Mouse (Mus musculus): ENCODE measurements at regions not wholly inside any gene's neighbourhood (a gene's known extent, or its start where the extent isn't known, plus 50 kb on each side); places are given as distances from the start of the nearest gene placed in this dataset.

DNA sequence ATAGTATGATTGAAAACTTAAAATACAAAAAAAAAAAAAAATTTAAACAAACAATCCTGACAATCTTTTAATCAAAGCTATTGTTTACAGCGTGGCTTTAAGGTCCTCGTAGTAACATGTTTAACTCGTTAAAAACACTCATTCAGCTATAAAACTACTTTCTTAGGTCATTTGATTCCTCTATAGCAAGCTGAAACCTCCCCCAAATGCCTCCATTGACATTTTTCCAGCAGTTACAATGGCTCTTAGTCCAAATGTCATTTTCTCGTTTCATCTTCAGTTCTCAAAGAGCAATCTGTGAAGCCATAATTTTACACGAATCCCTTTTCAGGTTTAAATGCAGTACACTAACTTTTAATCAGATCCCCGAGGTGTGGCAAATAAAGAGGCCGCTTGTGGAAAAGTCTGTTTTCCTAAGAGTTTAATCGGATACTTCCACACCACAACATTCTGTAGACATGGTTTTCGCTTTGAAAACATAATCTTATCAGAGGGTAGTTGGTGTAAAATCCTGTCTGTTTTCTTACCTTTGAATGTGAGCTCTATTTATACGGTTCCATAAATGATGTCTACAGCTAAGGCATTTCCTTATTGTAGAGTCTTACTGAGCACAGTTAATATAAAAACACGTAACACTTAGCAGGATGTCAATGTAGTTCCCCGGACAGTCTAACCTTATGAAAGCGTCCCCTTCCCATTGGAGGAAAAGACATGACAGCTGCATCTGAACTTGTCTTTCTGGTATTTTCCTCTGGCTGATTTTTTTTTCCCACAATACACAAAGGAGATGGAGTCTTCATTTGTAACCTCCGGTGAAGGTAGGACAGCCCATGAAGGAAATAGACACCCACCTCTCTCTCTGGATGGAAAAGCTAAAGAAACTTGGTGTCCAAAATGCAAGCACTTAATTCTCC lies 69.6 kb upstream of the BC052040 start:
- DNase-seq (ENCODE audit: inconsistent ontology term): no peak

DNA sequence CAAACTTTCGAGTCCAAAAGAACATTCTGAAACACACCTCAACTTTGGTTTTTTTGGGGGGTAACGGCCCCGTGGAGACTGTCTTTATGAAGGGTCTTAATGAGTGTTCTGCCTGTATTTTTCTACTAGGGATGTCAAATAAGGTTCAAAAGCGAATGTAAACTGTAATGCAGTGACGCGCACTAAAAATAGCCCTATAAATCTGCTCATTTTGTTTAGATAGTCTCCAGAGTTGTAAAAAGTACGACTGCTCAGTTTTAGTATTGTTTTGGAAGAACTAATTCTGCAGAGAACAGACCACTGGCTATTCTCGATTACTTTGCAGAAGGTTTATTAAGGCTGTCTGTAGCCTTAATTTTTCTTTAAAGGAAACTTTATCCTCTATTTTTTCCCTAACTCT lies 68.6 kb upstream of the BC052040 start:
- DNase-seq (ENCODE audit: inconsistent ontology term): no peak

DNA sequence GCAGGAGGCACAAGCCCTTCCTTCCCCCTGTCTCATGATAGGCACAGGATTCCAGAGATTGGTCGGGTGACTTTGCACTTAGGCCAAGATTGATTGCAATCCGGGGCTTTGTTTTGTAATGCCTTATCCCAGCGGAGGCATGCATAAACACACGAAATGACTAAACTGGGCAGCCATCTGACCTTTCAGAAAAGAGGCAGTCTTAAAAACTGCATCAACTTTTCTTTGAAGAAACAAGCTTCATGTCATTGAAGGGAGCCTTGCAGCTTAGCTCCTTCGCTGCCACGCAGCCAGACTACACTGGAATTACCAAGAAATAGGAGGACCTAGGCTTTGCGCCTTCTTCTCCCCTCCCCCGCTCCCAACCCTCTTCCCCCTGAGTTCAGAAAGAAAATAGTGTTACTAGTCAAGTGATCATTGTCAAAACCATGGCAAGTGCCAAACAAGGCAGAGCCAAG lies 67.7 kb upstream of the BC052040 start:
- DNase-seq (ENCODE audit: inconsistent ontology term): no peak

DNA sequence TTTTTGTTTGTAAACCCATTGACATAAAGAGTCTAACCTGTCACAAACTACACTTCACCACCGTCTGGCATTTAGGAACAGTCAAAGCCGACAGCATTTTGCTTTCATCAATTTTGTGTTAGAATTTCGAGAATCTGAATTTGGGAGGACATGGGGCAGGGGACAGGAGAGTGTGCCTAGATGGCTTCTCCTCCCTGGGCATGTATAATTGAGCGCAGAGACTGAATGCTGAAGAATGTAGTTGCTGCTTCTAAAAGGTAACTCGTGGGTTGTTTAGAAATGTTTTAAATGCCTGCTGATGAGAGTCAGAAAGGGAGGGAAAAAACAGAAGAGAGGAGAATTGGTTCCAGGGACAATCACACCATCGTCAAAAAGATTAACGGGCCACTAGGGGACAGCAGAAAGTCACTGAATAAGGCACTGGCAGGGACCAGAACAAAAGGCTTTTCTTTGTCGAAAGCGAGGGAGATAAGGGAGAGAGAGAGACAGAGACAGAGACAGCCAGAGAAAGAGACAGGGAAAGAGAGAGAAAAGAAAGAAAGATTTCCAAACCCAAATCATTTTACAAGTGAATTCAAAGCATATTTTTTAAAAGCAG lies 66.6 kb upstream of the BC052040 start:
- DNase-seq (ENCODE audit: inconsistent ontology term): peak; percentile 39

DNA sequence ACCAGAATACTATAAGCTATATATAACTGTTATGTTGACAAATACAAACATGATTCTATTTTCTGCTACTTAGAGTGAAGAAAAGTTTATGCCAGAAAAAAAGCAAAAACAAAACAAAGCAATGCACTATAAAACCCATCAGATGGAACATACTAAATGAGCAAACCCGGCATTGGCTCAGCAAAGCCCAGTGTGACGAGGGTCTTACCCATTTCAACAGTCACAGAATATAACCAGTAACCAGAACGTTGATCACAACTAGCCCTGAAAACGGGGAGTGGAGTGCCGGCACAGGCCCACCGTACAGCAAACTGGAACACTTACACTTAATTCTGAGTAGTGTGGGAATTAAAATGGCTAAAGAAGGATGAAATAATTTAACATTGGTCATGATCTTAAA lies 66.0 kb upstream of the BC052040 start:
- DNase-seq (ENCODE audit: inconsistent ontology term): no peak

DNA sequence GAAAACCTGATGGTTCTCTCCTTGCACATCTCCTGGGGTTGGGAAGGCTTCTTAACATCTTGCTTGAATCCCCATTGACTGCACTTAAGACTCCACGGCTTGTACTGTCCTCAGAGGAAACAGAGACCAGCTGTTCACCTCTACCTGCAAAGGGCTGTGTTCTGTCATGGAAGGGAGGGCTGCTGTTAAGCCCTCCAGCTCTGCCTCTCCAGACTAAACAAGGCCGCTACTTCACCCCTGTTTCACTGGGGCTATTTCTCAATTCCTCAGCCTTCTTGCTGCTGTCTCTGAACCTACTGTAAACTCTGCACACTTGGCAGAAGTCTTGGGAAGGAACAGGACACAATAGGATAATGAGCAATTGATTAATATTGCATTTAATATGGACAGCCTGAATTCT lies 64.7 kb upstream of the BC052040 start:
- no peak for DNase-seq (ENCODE audit: inconsistent ontology term)

DNA sequence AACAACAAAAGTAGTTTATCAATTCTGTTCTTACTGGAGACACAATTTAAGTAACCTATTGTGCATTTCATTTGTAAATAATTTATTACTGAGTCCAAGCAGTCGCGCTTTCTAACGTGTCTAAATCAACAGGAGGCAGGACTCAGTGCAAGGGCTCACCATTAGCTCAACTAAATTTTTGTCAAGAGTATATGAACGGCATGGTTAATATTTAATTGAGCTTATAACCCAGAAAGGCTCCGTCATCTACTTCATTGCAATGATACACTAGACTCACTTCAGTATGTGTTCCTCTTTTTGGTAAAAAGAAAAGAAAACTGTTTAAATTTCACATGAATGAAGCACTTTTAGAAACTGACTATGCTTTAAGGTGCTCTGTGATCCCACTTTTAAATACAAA lies 61.5 kb upstream of the BC052040 start:
- DNase-seq (ENCODE audit: inconsistent ontology term): no peak

DNA sequence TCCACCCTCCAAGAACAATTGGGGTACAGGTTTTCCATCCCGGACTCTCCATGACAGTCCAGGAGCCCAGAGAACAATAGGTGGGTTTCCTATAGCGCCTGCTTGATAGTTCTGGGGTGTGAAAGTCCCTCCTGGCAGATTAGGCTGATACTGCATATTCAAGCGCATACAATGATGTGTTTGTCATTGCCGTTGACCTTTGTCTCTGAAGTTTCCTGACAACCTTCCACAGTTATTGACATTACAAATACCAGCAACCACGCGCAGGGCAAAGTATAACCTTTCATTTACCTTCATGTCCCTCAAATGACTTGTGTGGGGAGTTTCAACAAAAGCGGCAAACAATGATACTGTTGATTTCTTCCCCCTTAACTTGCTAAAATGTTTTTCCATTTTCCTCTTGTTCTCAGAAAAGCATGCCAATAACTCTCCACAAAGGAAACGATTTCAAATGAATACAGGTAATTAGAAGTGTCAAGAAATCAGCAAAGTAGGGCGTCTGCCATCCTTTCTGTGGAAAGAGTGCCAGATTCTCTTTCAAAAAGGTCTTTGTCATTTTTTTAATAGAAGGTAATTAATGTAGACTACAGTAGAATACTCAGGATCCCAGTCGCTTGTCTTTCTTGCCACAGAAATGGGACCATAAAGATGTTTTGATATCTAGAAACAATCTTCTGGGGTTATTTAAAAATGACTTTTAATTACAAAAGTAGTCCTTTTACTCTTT lies 60.9 kb upstream of the BC052040 start:
- no peak for DNase-seq (ENCODE audit: inconsistent ontology term)

DNA sequence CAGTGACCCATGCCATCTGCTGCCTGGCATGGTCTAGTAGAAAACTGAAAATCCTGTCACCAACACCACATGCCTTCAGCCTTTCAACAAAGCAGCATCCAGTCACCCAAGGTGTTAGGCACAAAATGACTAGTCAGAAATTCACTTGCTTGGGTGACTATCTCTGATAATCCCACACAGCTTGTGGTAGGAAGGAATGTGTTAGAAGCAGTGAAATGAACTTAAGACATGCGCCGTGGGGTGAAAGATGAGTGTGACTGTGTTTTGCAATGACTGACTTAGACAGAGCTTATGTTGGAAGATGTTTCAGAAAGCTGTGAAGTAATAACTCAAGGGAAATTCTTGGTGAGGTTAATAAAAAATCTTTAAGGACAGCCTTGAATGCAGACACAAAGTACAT lies 51.6 kb upstream of the BC052040 start:
- no peak for DNase-seq (ENCODE audit: inconsistent ontology term)

Measured in Muller cell, postnatal 12 days (primary cell).